Mouse (Mus musculus) myocyte (in vitro differentiated cells): Measurements from ENCODE around the gene Psg16. TPM values are rescaled to one million over a fixed set of nuclear protein-coding genes. Genes with fewer than 3 reads are reported as not detected.

Experiments
- H3K27me3 ChIP-seq: one replicate; pipeline ENCODE4 v1.6.1; 2011; ENCODE audit not compliant: control insufficient read depth, insufficient read depth, insufficient read length
- H3K36me3 ChIP-seq: one replicate; pipeline ENCODE4 v1.6.1; 2011; ENCODE audit not compliant: control insufficient read depth, insufficient read depth
- H3K4me2 ChIP-seq: one replicate; pipeline ENCODE4 v1.6.1; 2011; ENCODE audit warnings: low read depth, control low read depth
- H3K4me3 ChIP-seq: one replicate; pipeline ENCODE4 v1.5.1; 2011; ENCODE audit warnings: mild to moderate bottlenecking, control low read depth, moderate library complexity
- H3K79me2 ChIP-seq: one replicate; pipeline ENCODE4 v1.6.1; 2011; ENCODE audit not compliant: control insufficient read depth, insufficient read depth
- H3ac ChIP-seq: one replicate; pipeline ENCODE4 v1.6.1; 2011; ENCODE audit not compliant: control insufficient read depth, insufficient read length
- CEBPB ChIP-seq: IDR thresholded peaks from 2 replicates; pipeline ENCODE4 v1.6.1; 2011; ENCODE audit warnings: mild to moderate bottlenecking, moderate library complexity; ENCODE audit not compliant: poor library complexity, insufficient read depth, severe bottlenecking
- E2F4 ChIP-seq: IDR thresholded peaks from one replicate; pipeline ENCODE4 v1.6.1; 2011; ENCODE audit warnings: mild to moderate bottlenecking, control low read depth, moderate library complexity; ENCODE audit not compliant: insufficient read depth
- MAX ChIP-seq: IDR thresholded peaks from one replicate; pipeline ENCODE4 v1.6.1; 2011; ENCODE audit warnings: low read depth, mild to moderate bottlenecking, control low read depth
- MYOD1 ChIP-seq, 3 experiments: IDR thresholded peaks; one replicate each; pipeline ENCODE4 v1.6.1; 2011; ENCODE audit warnings: control low read depth in 2 of 3, low read depth in 2 of 3, mild to moderate bottlenecking in 2 of 3, moderate library complexity in 1 of 3; ENCODE audit not compliant: insufficient read length in 2 of 3, control insufficient read depth in 1 of 3
- MYOG ChIP-seq, 3 experiments: IDR thresholded peaks; one replicate each; pipeline ENCODE4 v1.6.1; 2011; ENCODE audit warnings: control low read depth in 2 of 3, low read depth in 2 of 3, mild to moderate bottlenecking in 2 of 3; ENCODE audit not compliant: insufficient read length in 2 of 3, control insufficient read depth in 1 of 3, insufficient read depth in 1 of 3
- POLR2A ChIP-seq: IDR thresholded peaks from one replicate; pipeline ENCODE4 v1.6.1; 2011; ENCODE audit warnings: low read depth, mild to moderate bottlenecking, control low read depth, moderate library complexity; ENCODE audit not compliant: insufficient read length
- POLR2AphosphoS2 ChIP-seq: IDR thresholded peaks from one replicate; pipeline ENCODE4 v1.6.1; 2011; ENCODE audit warnings: low read depth, control low read depth; ENCODE audit not compliant: insufficient read length
- REST ChIP-seq: IDR thresholded peaks from one replicate; pipeline ENCODE4 v1.6.1; 2011; ENCODE audit warnings: mild to moderate bottlenecking, control low read depth, moderate library complexity; ENCODE audit not compliant: insufficient read depth, insufficient read length
- SRF ChIP-seq: IDR thresholded peaks from one replicate; pipeline ENCODE4 v1.6.1; 2011; ENCODE audit warnings: low read depth; ENCODE audit not compliant: control insufficient read depth, insufficient read length
- TCF12 ChIP-seq: IDR thresholded peaks from one replicate; pipeline ENCODE4 v1.6.1; 2011; ENCODE audit warnings: mild to moderate bottlenecking, control low read depth; ENCODE audit not compliant: poor library complexity, insufficient read depth, severe bottlenecking
- TCF3 ChIP-seq: IDR thresholded peaks from one replicate; pipeline ENCODE4 v1.6.1; 2011; ENCODE audit warnings: low read depth, control low read depth; ENCODE audit not compliant: insufficient read length
- USF1 ChIP-seq: IDR thresholded peaks from one replicate; pipeline ENCODE4 v1.6.1; 2011; ENCODE audit warnings: low read depth, mild to moderate bottlenecking, control low read depth, moderate library complexity
- polyA plus RNA-seq: library from polyadenylated mRNA; unstranded; fragments of >200 nt; fragmentation: generic; extraction: Trizol; gene quantifications from one replicate; pipeline ENCODE4 v1.2.1, GENCODE M21; 2012; ENCODE audit warnings: missing spikeins

The Psg16 gene
- polyA plus RNA-seq, 1 experiment: not detected

- Histone ChIP-seq H3K27me3 (peaks cover 9% of the 10 kb centered on the region), H3K36me3 (no peaks in the 10 kb centered on the region), H3K4me2 (no peak overlapping the region), H3K79me2 (no peaks in the 10 kb centered on the region), H3K4me3 (no peak overlapping the region), H3ac (no peak overlapping the region)
- TF ChIP-seq TCF3 (no peak), E2F4 (no peak), CEBPB (no peak), MYOG (IDR thresholded peaks at IDR 0.05; ENCODE audit: control insufficient read depth in 1 of 3, insufficient read depth in 1 of 3, insufficient read length in 2 of 3, low read depth in 2 of 3) (no peak), REST (no peak), POLR2A (no peak), POLR2AphosphoS2 (no peak), TCF12 (no peak), USF1 (no peak), SRF (no peak), MYOD1 (IDR thresholded peaks at IDR 0.05; ENCODE audit: control insufficient read depth in 1 of 3, insufficient read length in 2 of 3, low read depth in 2 of 3) (no peak), MAX (no peak)
These were observed 25.2 kb upstream of the Psg16 start for GRCm38 (mm10) chr7:17048431-17049190.

- no peaks in the 10 kb centered on the region for H3K79me2 ChIP-seq
- no peak for TF ChIP-seq TCF3
- no peak for TF ChIP-seq POLR2A
- no peak for TF ChIP-seq MYOD1 (IDR thresholded peaks at IDR 0.05; ENCODE audit: control insufficient read depth in 1 of 3, insufficient read length in 2 of 3, low read depth in 2 of 3)
- TF ChIP-seq POLR2AphosphoS2: no peak
- TF ChIP-seq MAX: no peak
- TF ChIP-seq SRF: no peak
- no peak for TF ChIP-seq USF1
- TF ChIP-seq TCF12: no peak
- no peak for TF ChIP-seq MYOG (IDR thresholded peaks at IDR 0.05; ENCODE audit: control insufficient read depth in 1 of 3, insufficient read depth in 1 of 3, insufficient read length in 2 of 3, low read depth in 2 of 3)
- TF ChIP-seq REST: no peak
- H3K4me3 ChIP-seq: no peak overlapping the region
- H3K36me3 ChIP-seq: no peaks in the 10 kb centered on the region
- H3ac ChIP-seq: no peak overlapping the region
- H3K27me3 ChIP-seq: peaks cover 9% of the 10 kb centered on the region
- H3K4me2 ChIP-seq: no peak overlapping the region
These were observed 23.3 kb upstream of the Psg16 start for GRCm38 (mm10) chr7:17050491-17050890.

- H3K36me3 ChIP-seq: no peaks in the 10 kb centered on the region
- H3ac ChIP-seq: no peak overlapping the region
- no peaks in the 10 kb centered on the region for H3K79me2 ChIP-seq
- H3K27me3 ChIP-seq: peaks cover 9% of the 10 kb centered on the region
- no peak overlapping the region for H3K4me3 ChIP-seq
- no peak for TF ChIP-seq TCF3
- TF ChIP-seq CEBPB: no peak
- no peak for TF ChIP-seq MYOG (IDR thresholded peaks at IDR 0.05; ENCODE audit: control insufficient read depth in 1 of 3, insufficient read depth in 1 of 3, insufficient read length in 2 of 3, low read depth in 2 of 3)
- no peak for TF ChIP-seq USF1
- no peak for TF ChIP-seq SRF
- TF ChIP-seq MAX: no peak
- no peak for TF ChIP-seq MYOD1 (IDR thresholded peaks at IDR 0.05; ENCODE audit: control insufficient read depth in 1 of 3, insufficient read length in 2 of 3, low read depth in 2 of 3)
- no peak overlapping the region for H3K4me2 ChIP-seq
These were observed 22.8 kb upstream of the Psg16 start for GRCm38 (mm10) chr7:17050933-17051594.

- TF ChIP-seq MAX: no peak
- no peak for TF ChIP-seq REST
- no peak for TF ChIP-seq E2F4
- no peak for TF ChIP-seq POLR2AphosphoS2
- TF ChIP-seq TCF3: no peak
- TF ChIP-seq MYOD1 (IDR thresholded peaks at IDR 0.05; ENCODE audit: control insufficient read depth in 1 of 3, insufficient read length in 2 of 3, low read depth in 2 of 3): no peak
- Histone ChIP-seq H3K4me3 (no peak overlapping the region), H3K4me2 (no peak overlapping the region), H3ac (no peak overlapping the region), H3K36me3 (no peaks in the 10 kb centered on the region), H3K27me3 (no peaks in the 10 kb centered on the region), H3K79me2 (no peaks in the 10 kb centered on the region)
These were observed 19.4 kb upstream of the Psg16 start for GRCm38 (mm10) chr7:17054325-17054989.
